Mouse (Mus musculus) ES-E14 (cell line): ENCODE measurements around the gene Hist1h2bh. TPM values are rescaled to one million over a fixed set of nuclear protein-coding genes. Genes with fewer than 3 reads are reported as not detected.
"Not testable (repeated sequence)": the region's sequence is repeated elsewhere in the genome, so short reads cannot be mapped to it uniquely, and the experiment has no call there.

Experiments
- DNase-seq: peaks from one replicate; pipeline ENCODE4 v3.0.0-alpha.2; 2013; ENCODE audit warnings: low read depth, low spot score
- H3K27ac ChIP-seq: 2 replicates; pipeline ENCODE4 v1.5.1; 2012; ENCODE audit warnings: low read depth, mild to moderate bottlenecking, low read length, moderate library complexity, mixed read lengths; ENCODE audit not compliant: poor library complexity, insufficient read depth, severe bottlenecking
- H3K36me3 ChIP-seq: 2 replicates; pipeline ENCODE4 v1.6.1; 2012; ENCODE audit warnings: mild to moderate bottlenecking, low read length, moderate library complexity, mixed read lengths; ENCODE audit not compliant: control insufficient read depth, poor library complexity, insufficient read depth, severe bottlenecking
- H3K4me1 ChIP-seq, 2 experiments: fragments of 150-350 bp in 1 of 2; sonication (generic) in 1 of 2; 2 replicates each; pipeline ENCODE4 v1.6.1; 2012; ENCODE audit warnings: low read length in 2 of 2, mild to moderate bottlenecking in 1 of 2, mixed read lengths in 1 of 2; ENCODE audit not compliant: control insufficient read depth in 2 of 2, insufficient read depth in 2 of 2, poor library complexity in 1 of 2
- H3K4me3 ChIP-seq, 2 experiments: fragments of 150-350 bp in 1 of 2; sonication (generic) in 1 of 2; 2 replicates each; pipeline ENCODE4 v1.5.1; 2012; ENCODE audit warnings: low read length in 2 of 2, low read depth in 1 of 2, mild to moderate bottlenecking in 1 of 2, mixed read lengths in 1 of 2; ENCODE audit not compliant: insufficient read depth in 1 of 2, poor library complexity in 1 of 2, severe bottlenecking in 1 of 2
- H3K9ac ChIP-seq: 2 replicates; pipeline ENCODE4 v1.6.1; 2012; ENCODE audit warnings: low read depth, mild to moderate bottlenecking, low read length, mixed read lengths; ENCODE audit not compliant: poor library complexity, insufficient read depth, severe bottlenecking
- H3K9me3 ChIP-seq: fragments of 150-350 bp; sonication (generic); 2 replicates; pipeline ENCODE4 v1.6.1; 2012; ENCODE audit warnings: low read depth, mild to moderate bottlenecking, low read length; ENCODE audit not compliant: control insufficient read depth, insufficient read depth
- CHD2 ChIP-seq: IDR thresholded peaks from 2 replicates; pipeline ENCODE4 v1.6.1; 2014; ENCODE audit warnings: mild to moderate bottlenecking, low read depth, low read length, inconsistent platforms
- HCFC1 ChIP-seq: IDR thresholded peaks from 2 replicates; pipeline ENCODE4 v1.6.1; 2012; ENCODE audit warnings: low read length, inconsistent platforms, borderline replicate concordance; ENCODE audit not compliant: insufficient read depth
- MAFK ChIP-seq: IDR thresholded peaks from 2 replicates; pipeline ENCODE4 v1.6.1; 2014; ENCODE audit warnings: mild to moderate bottlenecking, low read depth, low read length, inconsistent platforms; ENCODE audit not compliant: insufficient read depth
- ZNF384 ChIP-seq: IDR thresholded peaks from 2 replicates; pipeline ENCODE4 v1.6.1; 2012; ENCODE audit warnings: low read depth, low read length, inconsistent platforms
- in situ Hi-C, 2 experiments: fragments of 600-800 bp; cut with MboI; formaldehyde crosslinking; loops; one replicate each; pipeline ENCODE4 v1.15.1; 2025; ENCODE audit warnings: low sequenced_read_pairs in 2 of 2, inconsistent platforms in 1 of 2; ENCODE audit not compliant: unreplicated experiment in 2 of 2
- total RNA-seq: library from RNA; depleted of rRNA; stranded (reverse); fragments of 300-350 nt; gene quantifications from 2 replicates; pipeline ENCODE4 v1.2.3, GENCODE M21; 2012

Gene Hist1h2bh
- total RNA-seq, 1 experiment: 146 TPM

DNA sequence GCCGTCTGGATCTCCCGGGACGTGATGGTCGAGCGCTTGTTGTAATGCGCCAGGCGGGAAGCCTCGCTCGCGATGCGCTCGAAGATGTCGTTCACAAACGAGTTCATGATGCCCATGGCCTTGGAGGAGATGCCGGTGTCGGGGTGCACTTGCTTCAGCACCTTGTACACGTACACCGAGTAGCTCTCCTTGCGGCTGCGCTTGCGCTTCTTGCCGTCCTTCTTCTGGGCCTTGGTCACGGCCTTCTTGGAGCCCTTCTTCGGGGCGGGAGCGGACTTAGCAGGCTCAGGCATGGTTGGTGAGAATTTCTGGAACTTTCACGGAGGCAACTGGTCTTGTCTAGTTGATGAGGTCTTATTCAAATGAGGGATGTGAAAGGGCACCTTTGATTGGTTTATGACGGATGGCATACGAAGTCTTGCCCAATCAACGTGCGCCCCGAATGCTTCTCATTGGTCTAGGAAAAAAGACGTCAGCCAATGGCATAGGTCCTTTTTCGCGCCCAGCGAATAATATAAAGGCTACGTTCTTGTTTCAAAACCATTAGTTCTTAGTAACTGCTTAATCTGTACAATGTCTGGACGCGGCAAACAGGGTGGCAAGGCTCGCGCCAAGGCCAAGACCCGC, 30.8 kb upstream of the Hist1h2bh start, which contains the start of the genes Hist1h2bf and Hist1h2ad:
Hist1h2bf (minus strand) TSS at position 299 of the 627 bp plus-strand sequence.
Hist1h2ad (plus strand) TSS at position 484 of the 627 bp plus-strand sequence.
- peak within 1 kb of the TSS; percentile 47 to 56 for H3K4me3 ChIP-seq
- peak; percentile 98 for TF ChIP-seq CHD2
- H3K36me3 ChIP-seq, H3K4me1 ChIP-seq, H3K9me3 ChIP-seq: not testable (repeated sequence)
- DNase-seq: peak; percentile 97
- H3K9ac ChIP-seq: peak within 1 kb of the TSS; percentile 85
- peak within 1 kb of the TSS; percentile 77 for H3K27ac ChIP-seq
- in situ Hi-C loops: loop anchor here (25.0 kb wide), 2 partner anchors 1537 to 1837 kb away; partner anchors contain the start of genes Hist1h4j (in 2 of the 2), Hist1h2ag (in 1 of the 2), Hist1h2ah (in 1 of the 2) and Hist1h2bj (in 1 of the 2)

DNA sequence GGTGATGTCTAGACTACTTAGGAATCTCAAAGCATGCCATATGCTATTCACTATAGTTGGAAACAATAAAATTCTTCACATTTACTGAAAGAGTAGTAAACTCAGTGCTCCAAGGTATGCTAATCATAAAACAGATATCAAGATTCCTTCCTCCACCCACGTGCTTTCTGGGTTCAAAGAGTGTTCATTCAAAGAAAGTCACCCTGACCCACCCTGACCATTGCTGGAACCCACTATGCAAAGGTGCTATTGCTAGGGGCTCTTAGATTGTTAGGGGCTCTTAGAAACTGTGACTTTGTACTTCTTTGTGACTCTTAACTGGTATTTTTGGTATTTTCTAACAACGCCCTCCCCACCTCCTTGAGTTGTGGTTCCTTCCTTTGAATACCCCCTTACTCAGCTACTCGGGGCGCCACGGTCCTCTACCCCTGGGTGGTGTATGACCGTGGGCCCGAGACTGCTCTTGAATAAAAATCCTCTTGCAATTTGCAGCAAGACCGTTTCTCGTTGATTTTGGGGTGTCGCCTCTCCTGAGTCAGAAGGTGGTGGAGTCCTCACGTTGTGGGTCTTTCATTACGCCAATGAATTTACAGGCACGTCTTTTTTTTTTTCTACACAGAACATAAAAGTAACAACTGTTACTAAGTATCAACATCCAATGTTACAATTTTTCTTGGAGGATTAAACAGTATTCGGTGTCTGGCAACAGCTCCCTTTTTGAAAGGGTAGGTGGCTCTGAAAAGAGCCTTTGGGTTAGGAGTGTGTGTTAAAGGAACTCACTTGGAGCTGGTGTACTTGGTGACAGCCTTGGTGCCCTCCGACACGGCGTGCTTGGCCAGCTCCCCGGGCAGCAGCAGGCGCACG, 30.1 kb upstream of the Hist1h2bh start:
- not testable (repeated sequence) for DNase-seq, H3K9me3 ChIP-seq, H3K36me3 ChIP-seq, H3K4me1 ChIP-seq
- in situ Hi-C loops: loop anchor here (25.0 kb wide), 2 partner anchors 1536 to 1836 kb away; partner anchors contain the start of genes Hist1h4j (in 2 of the 2), Hist1h2ag (in 1 of the 2), Hist1h2ah (in 1 of the 2) and Hist1h2bj (in 1 of the 2)
- Histone ChIP-seq H3K4me3 (peak overlapping the region; percentile 47 to 56), H3K27ac (peak overlapping the region; percentile 77), H3K9ac (peak overlapping the region; percentile 85)

DNA sequence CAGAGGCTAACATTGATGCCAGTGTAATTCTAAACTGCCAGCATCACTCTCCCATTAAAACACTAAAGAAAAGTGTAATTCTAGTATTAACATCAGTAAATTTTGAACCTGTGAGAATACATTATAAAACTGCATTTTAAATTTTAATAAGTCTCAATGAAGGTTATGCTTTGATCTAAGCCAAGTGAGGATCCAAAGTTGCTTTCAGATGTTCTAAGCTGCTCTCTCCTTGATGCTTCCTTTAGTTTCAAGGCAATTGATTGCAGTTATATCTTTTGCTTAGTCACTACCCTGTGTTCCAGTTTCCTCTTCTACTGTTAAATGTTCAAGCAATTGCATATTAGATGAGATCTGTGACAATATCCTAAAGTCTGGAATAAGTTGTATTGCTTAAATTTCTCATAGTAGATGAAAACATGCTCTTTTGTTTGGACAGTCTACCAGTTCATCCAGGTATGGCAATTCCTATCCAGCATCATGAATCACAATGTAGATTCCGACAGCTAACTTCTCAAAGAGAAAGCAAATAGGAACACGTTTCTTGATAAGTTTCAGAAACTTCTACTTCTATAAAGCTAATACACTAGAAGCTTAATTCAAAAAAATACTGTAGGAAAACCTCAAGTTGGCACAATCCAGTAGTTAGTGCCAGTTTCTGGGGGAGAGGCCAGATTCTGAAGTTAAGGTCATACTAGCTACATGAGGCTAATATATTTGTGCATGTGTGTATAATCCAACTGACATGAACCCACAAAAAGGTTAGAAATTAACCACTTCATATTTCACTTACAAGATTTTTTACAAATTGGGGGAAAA, 29.2 kb upstream of the Hist1h2bh start:
- H3K4me3 ChIP-seq: peak overlapping the region; percentile 27 to 66
- in situ Hi-C loops: loop anchor here (25.0 kb wide), 2 partner anchors 1535 to 1835 kb away; partner anchors contain the start of genes Hist1h4j (in 2 of the 2), Hist1h2ag (in 1 of the 2), Hist1h2ah (in 1 of the 2) and Hist1h2bj (in 1 of the 2)
- H3K9ac ChIP-seq: peak overlapping the region; percentile 48; the same call in 1 of the 2 replicates
- H3K4me1 ChIP-seq: no peaks in the 10 kb centered on the region
- DNase-seq: no peak
- H3K36me3 ChIP-seq: no peaks in the 10 kb centered on the region
- peak overlapping the region; percentile 77; the same call in 1 of the 2 replicates for H3K27ac ChIP-seq
- H3K9me3 ChIP-seq: no peaks in the 10 kb centered on the region
- TF ChIP-seq CHD2: peak; percentile 52; the same call in 1 of the 2 replicates
- no peak for TF ChIP-seq HCFC1
- TF ChIP-seq MAFK: no peak
- no peak for TF ChIP-seq ZNF384

DNA sequence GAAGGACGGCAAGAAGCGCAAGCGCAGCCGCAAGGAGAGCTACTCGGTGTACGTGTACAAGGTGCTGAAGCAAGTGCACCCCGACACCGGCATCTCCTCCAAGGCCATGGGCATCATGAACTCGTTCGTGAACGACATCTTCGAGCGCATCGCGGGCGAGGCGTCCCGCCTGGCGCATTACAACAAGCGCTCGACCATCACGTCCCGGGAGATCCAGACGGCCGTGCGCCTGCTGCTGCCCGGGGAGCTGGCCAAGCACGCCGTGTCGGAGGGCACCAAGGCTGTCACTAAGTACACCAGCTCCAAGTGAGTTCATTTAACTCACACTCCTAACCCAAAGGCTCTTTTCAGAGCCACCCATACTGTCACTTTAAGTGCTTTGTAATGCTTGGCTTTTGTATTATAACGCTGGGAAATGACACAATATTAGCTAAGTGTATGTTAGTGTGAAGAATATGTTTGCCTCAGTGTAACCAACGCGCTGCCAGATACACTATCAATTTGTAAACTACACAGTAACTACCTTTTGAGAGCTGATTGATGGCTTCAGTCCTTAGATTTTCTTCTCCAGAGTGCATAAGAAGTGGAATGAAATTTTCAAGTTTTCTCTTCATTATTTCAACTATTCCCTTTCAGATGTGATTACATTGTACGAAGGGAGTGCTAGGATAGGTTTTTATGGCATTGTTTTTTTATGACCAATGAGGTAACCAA, 28.5 kb upstream of the Hist1h2bh start:
- not testable (repeated sequence) for H3K9me3 ChIP-seq, H3K36me3 ChIP-seq, H3K4me1 ChIP-seq, DNase-seq
- Histone ChIP-seq H3K27ac (peak overlapping the region; percentile 77), H3K4me3 (peak overlapping the region; percentile 27 to 66), H3K9ac (peak overlapping the region; percentile 65)
- in situ Hi-C loops: loop anchor here (25.0 kb wide), 2 partner anchors 1534 to 1834 kb away; partner anchors contain the start of genes Hist1h4j (in 2 of the 2), Hist1h2ag (in 1 of the 2), Hist1h2ah (in 1 of the 2) and Hist1h2bj (in 1 of the 2)
- peak; percentile 49; the same call in 1 of the 2 replicates for TF ChIP-seq HCFC1
- peak; percentile 64 for TF ChIP-seq CHD2
